Mouse (Mus musculus): ENCODE results near the gene Rmnd5a. TPM values are rescaled to one million over a fixed set of nuclear protein-coding genes. Genes with fewer than 3 reads are reported as not detected.

The Rmnd5a gene
- polyA plus RNA-seq, 1 experiment from 2014 or later: 11.2 TPM

- Histone ChIP-seq H3K36me3 (ENCODE audit: control insufficient read depth, insufficient read depth, low read length) (no peaks in the 10 kb centered on the region), H3K9me3 (ENCODE audit: control insufficient read depth, low read length) (no peaks in the 10 kb centered on the region), H3K4me1 (ENCODE audit: control insufficient read depth, insufficient read depth, low read length) (no peaks in the 10 kb centered on the region), H3K4me3 (ENCODE audit: low read length) (no peak overlapping the region), H3K4me2 (replicated peaks; ENCODE audit: low read depth, low read length) (no peak overlapping the region), H3K9ac (ENCODE audit: low read depth, low read length) (no peak overlapping the region), H3K27me3 (ENCODE audit: control insufficient read depth, insufficient read depth, low read length) (no peaks in the 10 kb centered on the region), H3K27ac (ENCODE audit: low read depth, low read length) (no peak overlapping the region)
- ATAC-seq (ENCODE audit: low FRiP score, low TSS enrichment): no peak
- WGBS: 88% methylated on average over 6 of the region's 6 CpGs
Measured at GRCm38 (mm10) chr6:71369416-71369815, 71.0 kb downstream of the Rmnd5a start.

- no peak overlapping the region for H3K4me2 ChIP-seq (replicated peaks; ENCODE audit: low read depth, low read length)
- H3K27ac ChIP-seq (ENCODE audit: low read depth, low read length): no peak overlapping the region
- H3K36me3 ChIP-seq (ENCODE audit: control insufficient read depth, insufficient read depth, low read length): no peaks in the 10 kb centered on the region
- no peaks in the 10 kb centered on the region for H3K9me3 ChIP-seq (ENCODE audit: control insufficient read depth, low read length)
- 80% methylated on average over 2 of the region's 2 CpGs for WGBS
- H3K27me3 ChIP-seq (ENCODE audit: control insufficient read depth, insufficient read depth, low read length): no peaks in the 10 kb centered on the region
- no peak overlapping the region for H3K4me3 ChIP-seq (ENCODE audit: low read length)
- 0 out of 2 replicates have a peak, but pooled peaks cover 3% of the 10 kb centered on the region for H3K4me1 ChIP-seq (ENCODE audit: control insufficient read depth, insufficient read depth, low read length)
- no peak overlapping the region for H3K9ac ChIP-seq (ENCODE audit: low read depth, low read length)
- ATAC-seq (ENCODE audit: low FRiP score, low TSS enrichment): no peak
Measured at GRCm38 (mm10) chr6:71363995-71364394, 76.4 kb downstream of the Rmnd5a start.

GRCm38 (mm10) chr6:71361156-71361670, 79.2 kb downstream of the Rmnd5a start:
- no peak overlapping the region for H3K4me2 ChIP-seq (replicated peaks; ENCODE audit: low read depth, low read length)
- 0 out of 2 replicates have a peak, but pooled peaks have one; percentile 35 for ATAC-seq (ENCODE audit: low FRiP score, low TSS enrichment)
- no peak overlapping the region for H3K4me3 ChIP-seq (ENCODE audit: low read length)
- H3K9ac ChIP-seq (ENCODE audit: low read depth, low read length): no peak overlapping the region
- H3K4me1 ChIP-seq (ENCODE audit: control insufficient read depth, insufficient read depth, low read length): 0 out of 2 replicates have a peak, but pooled peaks cover 3% of the 10 kb centered on the region
- 67% methylated on average over 10 of the region's 10 CpGs for WGBS
- no peak overlapping the region for H3K27ac ChIP-seq (ENCODE audit: low read depth, low read length)
- H3K36me3 ChIP-seq (ENCODE audit: control insufficient read depth, insufficient read depth, low read length): no peaks in the 10 kb centered on the region
- H3K27me3 ChIP-seq (ENCODE audit: control insufficient read depth, insufficient read depth, low read length): no peaks in the 10 kb centered on the region
- H3K9me3 ChIP-seq (ENCODE audit: control insufficient read depth, low read length): no peaks in the 10 kb centered on the region

- Histone ChIP-seq H3K27ac (ENCODE audit: low read depth, low read length) (no peak overlapping the region), H3K9me3 (ENCODE audit: control insufficient read depth, low read length) (no peaks in the 10 kb centered on the region), H3K9ac (ENCODE audit: low read depth, low read length) (no peak overlapping the region), H3K27me3 (ENCODE audit: control insufficient read depth, insufficient read depth, low read length) (no peaks in the 10 kb centered on the region), H3K4me3 (ENCODE audit: low read length) (no peak overlapping the region), H3K36me3 (ENCODE audit: control insufficient read depth, insufficient read depth, low read length) (no peaks in the 10 kb centered on the region), H3K4me2 (replicated peaks; ENCODE audit: low read depth, low read length) (no peak overlapping the region), H3K4me1 (ENCODE audit: control insufficient read depth, insufficient read depth, low read length) (0 out of 2 replicates have a peak, but pooled peaks cover 3% of the 10 kb centered on the region)
- no peak for ATAC-seq (ENCODE audit: low FRiP score, low TSS enrichment)
- 68% methylated on average over 5 of the region's 5 CpGs for WGBS
Measured at GRCm38 (mm10) chr6:71360751-71361150, 79.7 kb downstream of the Rmnd5a start.

GRCm38 (mm10) chr6:71360221-71360620, 80.2 kb downstream of the Rmnd5a start:
- no peaks in the 10 kb centered on the region for H3K9me3 ChIP-seq (ENCODE audit: control insufficient read depth, low read length)
- 0 out of 2 replicates have a peak, but pooled peaks cover 3% of the 10 kb centered on the region for H3K4me1 ChIP-seq (ENCODE audit: control insufficient read depth, insufficient read depth, low read length)
- H3K27me3 ChIP-seq (ENCODE audit: control insufficient read depth, insufficient read depth, low read length): no peaks in the 10 kb centered on the region
- no peak overlapping the region for H3K27ac ChIP-seq (ENCODE audit: low read depth, low read length)
- no peak overlapping the region for H3K4me3 ChIP-seq (ENCODE audit: low read length)
- H3K4me2 ChIP-seq (replicated peaks; ENCODE audit: low read depth, low read length): no peak overlapping the region
- H3K36me3 ChIP-seq (ENCODE audit: control insufficient read depth, insufficient read depth, low read length): no peaks in the 10 kb centered on the region
- no peak for ATAC-seq (ENCODE audit: low FRiP score, low TSS enrichment)
- WGBS: 86% methylated on average over 4 of the region's 4 CpGs
- H3K9ac ChIP-seq (ENCODE audit: low read depth, low read length): no peak overlapping the region

GRCm38 (mm10) chr6:71357493-71357892, 82.9 kb downstream of the Rmnd5a start:
- 88% methylated on average over 7 of the region's 7 CpGs for WGBS
- Histone ChIP-seq H3K9ac (ENCODE audit: low read depth, low read length) (no peak overlapping the region), H3K4me1 (ENCODE audit: control insufficient read depth, insufficient read depth, low read length) (0 out of 2 replicates have a peak, but pooled peaks cover 3% of the 10 kb centered on the region), H3K9me3 (ENCODE audit: control insufficient read depth, low read length) (no peaks in the 10 kb centered on the region), H3K4me3 (ENCODE audit: low read length) (no peak overlapping the region), H3K27ac (ENCODE audit: low read depth, low read length) (no peak overlapping the region), H3K36me3 (ENCODE audit: control insufficient read depth, insufficient read depth, low read length) (no peaks in the 10 kb centered on the region), H3K4me2 (replicated peaks; ENCODE audit: low read depth, low read length) (no peak overlapping the region), H3K27me3 (ENCODE audit: control insufficient read depth, insufficient read depth, low read length) (no peaks in the 10 kb centered on the region)
- no peak for ATAC-seq (ENCODE audit: low FRiP score, low TSS enrichment)

GRCm38 (mm10) chr6:71353722-71354121, 86.7 kb downstream of the Rmnd5a start:
- WGBS: 74% methylated on average over 2 of the region's 2 CpGs
- Histone ChIP-seq H3K4me1 (ENCODE audit: control insufficient read depth, insufficient read depth, low read length) (no peaks in the 10 kb centered on the region), H3K27me3 (ENCODE audit: control insufficient read depth, insufficient read depth, low read length) (no peaks in the 10 kb centered on the region)

GRCm38 (mm10) chr6:71352866-71353427, 87.5 kb downstream of the Rmnd5a start:
- Histone ChIP-seq H3K4me1 (ENCODE audit: control insufficient read depth, insufficient read depth, low read length) (no peaks in the 10 kb centered on the region), H3K9ac (ENCODE audit: low read depth, low read length) (no peak overlapping the region), H3K27me3 (ENCODE audit: control insufficient read depth, insufficient read depth, low read length) (no peaks in the 10 kb centered on the region), H3K9me3 (ENCODE audit: control insufficient read depth, low read length) (peaks cover under 1% of the 10 kb centered on the region; the same call in 1 of the 2 replicates), H3K27ac (ENCODE audit: low read depth, low read length) (no peak overlapping the region), H3K36me3 (ENCODE audit: control insufficient read depth, insufficient read depth, low read length) (no peaks in the 10 kb centered on the region), H3K4me2 (replicated peaks; ENCODE audit: low read depth, low read length) (no peak overlapping the region), H3K4me3 (ENCODE audit: low read length) (no peak overlapping the region)
- ATAC-seq (ENCODE audit: low FRiP score, low TSS enrichment): no peak
- WGBS: 81% methylated on average over 10 of the region's 10 CpGs

More at GRCm38 (mm10) chr6:71353722-71354121, 86.7 kb downstream of the Rmnd5a start:
- ATAC-seq (ENCODE audit: low FRiP score, low TSS enrichment): no peak
- H3K9ac ChIP-seq (ENCODE audit: low read depth, low read length): no peak overlapping the region
- no peak overlapping the region for H3K4me3 ChIP-seq (ENCODE audit: low read length)
- H3K27ac ChIP-seq (ENCODE audit: low read depth, low read length): no peak overlapping the region
- H3K9me3 ChIP-seq (ENCODE audit: control insufficient read depth, low read length): no peaks in the 10 kb centered on the region
- no peak overlapping the region for H3K4me2 ChIP-seq (replicated peaks; ENCODE audit: low read depth, low read length)
- no peaks in the 10 kb centered on the region for H3K36me3 ChIP-seq (ENCODE audit: control insufficient read depth, insufficient read depth, low read length)

GRCm38 (mm10) chr6:71352201-71352600, 88.2 kb downstream of the Rmnd5a start:
- ATAC-seq (ENCODE audit: low FRiP score, low TSS enrichment): no peak
- no peak overlapping the region for H3K9ac ChIP-seq (ENCODE audit: low read depth, low read length)
- H3K27ac ChIP-seq (ENCODE audit: low read depth, low read length): no peak overlapping the region
- WGBS: 95% methylated on average over 6 of the region's 6 CpGs
- peaks cover 4% of the 10 kb centered on the region; the same call in 1 of the 2 replicates for H3K9me3 ChIP-seq (ENCODE audit: control insufficient read depth, low read length)
- no peak overlapping the region for H3K4me2 ChIP-seq (replicated peaks; ENCODE audit: low read depth, low read length)
- no peak overlapping the region for H3K4me3 ChIP-seq (ENCODE audit: low read length)
- no peaks in the 10 kb centered on the region for H3K36me3 ChIP-seq (ENCODE audit: control insufficient read depth, insufficient read depth, low read length)
- H3K4me1 ChIP-seq (ENCODE audit: control insufficient read depth, insufficient read depth, low read length): no peaks in the 10 kb centered on the region
- H3K27me3 ChIP-seq (ENCODE audit: control insufficient read depth, insufficient read depth, low read length): no peaks in the 10 kb centered on the region

Measured in kidney, embryonic 14.5 days (tissue).